Mouse (Mus musculus): ENCODE measurements around the gene Gm10273.

DNA sequence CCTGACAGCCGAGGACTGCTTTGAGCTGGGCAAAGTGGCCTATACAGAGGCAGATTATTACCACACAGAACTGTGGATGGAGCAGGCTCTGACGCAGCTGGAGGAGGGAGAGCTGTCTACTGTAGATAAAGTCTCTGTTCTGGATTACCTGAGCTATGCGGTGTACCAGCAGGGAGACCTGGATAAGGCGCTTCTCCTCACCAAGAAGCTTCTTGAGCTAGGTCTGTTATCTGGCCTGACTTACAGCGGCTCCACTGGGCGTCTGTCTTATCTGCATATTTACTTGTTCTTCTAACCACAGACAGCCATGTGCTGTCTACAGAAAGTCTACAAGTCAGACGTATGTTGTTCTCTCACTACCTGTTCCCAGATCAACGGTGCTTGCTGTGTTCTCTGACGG lies 47.2 kb upstream of the Gm10273 start:
- no peak for TF ChIP-seq CTCF (IDR thresholded peaks at IDR 0.05; ENCODE audit: control insufficient read depth, insufficient read depth, insufficient read length)
- TF ChIP-seq MYOG (IDR thresholded peaks at IDR 0.05; ENCODE audit: control insufficient read depth, extremely low read depth, insufficient read length) = no peak
- no peak for TF ChIP-seq FOSL1 (IDR thresholded peaks at IDR 0.05; ENCODE audit: insufficient read depth, low read length, poor library complexity, severe bottlenecking)
- no peak for TF ChIP-seq CEBPB (IDR thresholded peaks at IDR 0.05; ENCODE audit: low read depth)
- no peak for TF ChIP-seq MAX (IDR thresholded peaks at IDR 0.05)
- no peak for TF ChIP-seq MYOD1 (IDR thresholded peaks at IDR 0.05; ENCODE audit: control insufficient read depth, insufficient read length, low read depth)
- no peak for TF ChIP-seq USF1 (IDR thresholded peaks at IDR 0.05; ENCODE audit: low read depth)

All from C2C12 (cell line).